Mouse (Mus musculus) macrophage (primary cell): ENCODE data around the gene Runx2. TPM values are rescaled to one million over a fixed set of nuclear protein-coding genes. Genes with fewer than 3 reads are reported as not detected.

Experiments used
- H3K27ac ChIP-seq: fragments of 350-480 bp; formaldehyde crosslinking; 2 replicates; pipeline ENCODE4 v1.9.0; 2021
- H3K36me3 ChIP-seq: fragments of 350-480 bp; formaldehyde crosslinking; 2 replicates; pipeline ENCODE4 v1.9.0; 2021; ENCODE audit errors: inconsistent target
- H3K4me3 ChIP-seq: fragments of 350-480 bp; formaldehyde crosslinking; 2 replicates; pipeline ENCODE4 v1.9.0; 2021; ENCODE audit errors: inconsistent target
- H3K79me2 ChIP-seq: fragments of 350-480 bp; formaldehyde crosslinking; 2 replicates; pipeline ENCODE4 v1.9.0; 2021; ENCODE audit errors: inconsistent target
- WGBS: methylation state at CpG from one replicate; pipeline ENCODE4 v1.1.7; 2026; ENCODE audit warnings: inconsistent platforms; ENCODE audit not compliant: missing documents; 5-methylcytosine and 5-hydroxymethylcytosine counted together
- polyA plus RNA-seq: library from polyadenylated mRNA; stranded (reverse); fragments of 250-400 nt; gene quantifications from 3 replicates; pipeline ENCODE4 v1.2.4, GENCODE M21; 2018; ENCODE audit warnings: inconsistent platforms

Gene Runx2
- polyA plus RNA-seq, 1 experiment from 2014 or later = 2.8 TPM

- Histone ChIP-seq H3K79me2 (no peaks in the 10 kb centered on the region; the same call in 1 of the 2 replicates), H3K4me3 (no peak overlapping the region), H3K27ac (no peak overlapping the region), H3K36me3 (no peaks in the 10 kb centered on the region)
- 15% methylated on average over 18 of the region's 22 CpGs for whole genome bisulfite sequencing
Observed at GRCm38 (mm10) chr17:44738121-44738637, 76.4 kb downstream of the Runx2 start.

- H3K36me3 ChIP-seq = no peaks in the 10 kb centered on the region
- no peaks in the 10 kb centered on the region; the same call in 1 of the 2 replicates for H3K79me2 ChIP-seq
- no peak overlapping the region for H3K4me3 ChIP-seq
- no peak overlapping the region for H3K27ac ChIP-seq
- WGBS = 7% methylated on average over 33 of the region's 33 CpGs
Observed at GRCm38 (mm10) chr17:44737275-44738120, 77.1 kb downstream of the Runx2 start.

GRCm38 (mm10) chr17:44735991-44736561 lies 78.5 kb downstream of the Runx2 start:
- under 1% methylated on average over 71 of the region's 73 CpGs for WGBS
- H3K79me2 ChIP-seq = no peaks in the 10 kb centered on the region; the same call in 1 of the 2 replicates
- H3K36me3 ChIP-seq = no peaks in the 10 kb centered on the region
- no peak overlapping the region for H3K27ac ChIP-seq
- H3K4me3 ChIP-seq = peak overlapping the region; percentile 30

GRCm38 (mm10) chr17:44735223-44735990 lies 79.2 kb downstream of the Runx2 start:
- Histone ChIP-seq H3K36me3 (no peaks in the 10 kb centered on the region), H3K79me2 (no peaks in the 10 kb centered on the region; the same call in 1 of the 2 replicates), H3K27ac (no peak overlapping the region), H3K4me3 (peak overlapping the region; percentile 52)
- WGBS = 3% methylated on average over 64 of the region's 64 CpGs

- under 1% methylated on average over 48 of the region's 48 CpGs for WGBS
- H3K79me2 ChIP-seq = no peaks in the 10 kb centered on the region; the same call in 1 of the 2 replicates
- H3K4me3 ChIP-seq = peak overlapping the region; percentile 52
- H3K27ac ChIP-seq = peak overlapping the region; percentile 8; the same call in 1 of the 2 replicates
- no peaks in the 10 kb centered on the region for H3K36me3 ChIP-seq
Observed at GRCm38 (mm10) chr17:44734501-44735222, 79.9 kb downstream of the Runx2 start.

GRCm38 (mm10) chr17:44733544-44734310 lies 80.9 kb downstream of the Runx2 start:
- WGBS = 7% methylated on average over 23 of the region's 23 CpGs
- Histone ChIP-seq H3K36me3 (no peaks in the 10 kb centered on the region), H3K79me2 (no peaks in the 10 kb centered on the region; the same call in 1 of the 2 replicates), H3K4me3 (peak overlapping the region; percentile 52), H3K27ac (peak overlapping the region; percentile 8; the same call in 1 of the 2 replicates)

- Histone ChIP-seq H3K27ac (no peak overlapping the region), H3K4me3 (no peak overlapping the region), H3K79me2 (no peaks in the 10 kb centered on the region; the same call in 1 of the 2 replicates), H3K36me3 (no peaks in the 10 kb centered on the region)
- WGBS = 10% methylated on average over 2 of the region's 2 CpGs
Observed at GRCm38 (mm10) chr17:44728464-44728863, 86.1 kb downstream of the Runx2 start.

- H3K79me2 ChIP-seq = no peaks in the 10 kb centered on the region
Observed at GRCm38 (mm10) chr17:44727675-44728074, 86.9 kb downstream of the Runx2 start.

GRCm38 (mm10) chr17:44724805-44725480 lies 89.7 kb downstream of the Runx2 start:
- Histone ChIP-seq H3K27ac (no peak overlapping the region), H3K36me3 (no peaks in the 10 kb centered on the region), H3K4me3 (no peak overlapping the region), H3K79me2 (no peaks in the 10 kb centered on the region)
- 73% methylated on average over 16 of the region's 16 CpGs for WGBS

More at GRCm38 (mm10) chr17:44727675-44728074, 86.9 kb downstream of the Runx2 start:
- Histone ChIP-seq H3K27ac (0 out of 2 replicates have a peak overlapping the region, but pooled peaks have one; percentile 5), H3K4me3 (no peak overlapping the region), H3K36me3 (no peaks in the 10 kb centered on the region)

- no peaks in the 10 kb centered on the region for H3K79me2 ChIP-seq
- WGBS = 97% methylated on average over 11 of the region's 11 CpGs
Observed at GRCm38 (mm10) chr17:44724255-44724654, 90.3 kb downstream of the Runx2 start.

GRCm38 (mm10) chr17:44722103-44722792 lies 92.3 kb downstream of the Runx2 start:
- H3K4me3 ChIP-seq = no peak overlapping the region
- H3K27ac ChIP-seq = no peak overlapping the region
- no peaks in the 10 kb centered on the region for H3K36me3 ChIP-seq
- WGBS = 28% methylated on average over 8 of the region's 8 CpGs
- no peaks in the 10 kb centered on the region for H3K79me2 ChIP-seq

More at GRCm38 (mm10) chr17:44724255-44724654, 90.3 kb downstream of the Runx2 start:
- H3K36me3 ChIP-seq = no peaks in the 10 kb centered on the region
- no peak overlapping the region for H3K27ac ChIP-seq
- no peak overlapping the region for H3K4me3 ChIP-seq

- WGBS = 13% methylated on average over 6 of the region's 6 CpGs
- Histone ChIP-seq H3K79me2 (no peaks in the 10 kb centered on the region), H3K4me3 (no peak overlapping the region), H3K27ac (no peak overlapping the region), H3K36me3 (no peaks in the 10 kb centered on the region)
Observed at GRCm38 (mm10) chr17:44718591-44718990, 96.0 kb downstream of the Runx2 start.
